Mouse (Mus musculus) embryo, embryonic 9.5 days (tissue): ENCODE measurements around the gene Taf8.
A peak's percentile ranks its signal among the peaks of the same experiment; 100 is the strongest.
"Not testable (repeated sequence)": the region's sequence is repeated elsewhere in the genome, so short reads cannot be mapped to it uniquely, and the experiment has no call there.

ENCODE experiments used
- DNase-seq: peaks from one replicate; pipeline ENCODE4 v3.0.0-alpha.2; 2017; ENCODE audit errors: extremely low spot score

Gene Taf8

GRCm38 (mm10) chr17:47516232-47516631 is 14.1 kb upstream of the Taf8 start:
- DNase-seq: no peak

- no peak for DNase-seq
Observed at GRCm38 (mm10) chr17:47515180-47515844, 13.2 kb upstream of the Taf8 start.

GRCm38 (mm10) chr17:47512956-47513775 is 11.1 kb upstream of the Taf8 start:
- DNase-seq: no peak

GRCm38 (mm10) chr17:47511111-47512020 is 9.3 kb upstream of the Taf8 start:
- DNase-seq: peak; percentile 98

- DNase-seq: no peak
Observed at GRCm38 (mm10) chr17:47509031-47509705, 7.1 kb upstream of the Taf8 start.

GRCm38 (mm10) chr17:47508012-47508608 is 6.0 kb upstream of the Taf8 start:
- no peak for DNase-seq

- no peak for DNase-seq
Observed at GRCm38 (mm10) chr17:47507523-47507922, 5.4 kb upstream of the Taf8 start.

GRCm38 (mm10) chr17:47506697-47507096 is 4.6 kb upstream of the Taf8 start:
- DNase-seq: no peak

- DNase-seq: no peak
Observed at GRCm38 (mm10) chr17:47506042-47506441, 4.0 kb upstream of the Taf8 start.

GRCm38 (mm10) chr17:47505566-47505965 is 3.5 kb upstream of the Taf8 start:
- no peak for DNase-seq

GRCm38 (mm10) chr17:47504941-47505346 is 2.9 kb upstream of the Taf8 start, which contains the start of gene Ccnd3:
Ccnd3 (plus strand) TSS chr17:47505051.
- DNase-seq: peak; percentile 59

GRCm38 (mm10) chr17:47504228-47504627 is 2.1 kb upstream of the Taf8 start:
- DNase-seq: no peak

GRCm38 (mm10) chr17:47503689-47504088 is 1.6 kb upstream of the Taf8 start:
- no peak for DNase-seq

- not testable (repeated sequence) for DNase-seq
Observed at GRCm38 (mm10) chr17:47502707-47503045, 584 bp upstream of the Taf8 start.

- DNase-seq: no peak
Observed at GRCm38 (mm10) chr17:47501531-47501930, 561 bp downstream of the Taf8 start.

- DNase-seq: no peak
Observed at GRCm38 (mm10) chr17:47494132-47494531, 8.0 kb downstream of the Taf8 start.

GRCm38 (mm10) chr17:47493653-47494052 is 8.4 kb downstream of the Taf8 start:
- DNase-seq: no peak

GRCm38 (mm10) chr17:47492731-47493130 is 9.4 kb downstream of the Taf8 start:
- no peak for DNase-seq

- no peak for DNase-seq
Observed at GRCm38 (mm10) chr17:47490791-47491190, 11.3 kb downstream of the Taf8 start.

GRCm38 (mm10) chr17:47485791-47486190 is 16.3 kb downstream of the Taf8 start:
- DNase-seq: no peak

- DNase-seq: no peak
Observed at GRCm38 (mm10) chr17:47484993-47485392, 17.1 kb downstream of the Taf8 start.
